Mouse (Mus musculus): ENCODE data around the gene Tmsb4x.

Gene Tmsb4x

GRCm38 (mm10) chrX:167179961-167180642 is 29.0 kb downstream of the Tmsb4x start:
- peak; percentile 34 for DNase-seq (ENCODE audit: low spot score)

- DNase-seq (ENCODE audit: low spot score): no peak
These were observed 29.6 kb downstream of the Tmsb4x start for GRCm38 (mm10) chrX:167179549-167179948.

DNA sequence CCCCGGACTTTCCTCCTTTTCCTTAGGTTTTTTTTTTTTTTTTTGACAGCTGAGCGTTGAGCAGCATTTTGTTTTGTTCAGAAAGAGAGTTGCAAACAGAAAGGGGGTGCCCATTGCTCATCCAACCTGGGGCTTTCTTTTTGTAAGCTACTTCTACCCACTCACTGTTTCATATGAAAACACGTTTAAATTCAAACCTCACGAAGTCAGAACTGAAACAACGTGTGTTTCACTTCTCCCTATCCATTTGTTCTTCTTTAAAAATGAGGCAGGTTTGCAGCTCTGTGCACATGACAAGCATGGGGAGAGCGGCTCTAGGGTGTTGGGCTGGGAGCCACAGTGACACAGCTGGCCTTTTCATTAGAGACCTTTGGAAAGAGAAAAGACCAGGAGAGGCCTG is 33.8 kb downstream of the Tmsb4x start:
- DNase-seq (ENCODE audit: low spot score): no peak

- no peak for DNase-seq (ENCODE audit: low spot score)
These were observed 34.8 kb downstream of the Tmsb4x start for GRCm38 (mm10) chrX:167174311-167174710.

DNA sequence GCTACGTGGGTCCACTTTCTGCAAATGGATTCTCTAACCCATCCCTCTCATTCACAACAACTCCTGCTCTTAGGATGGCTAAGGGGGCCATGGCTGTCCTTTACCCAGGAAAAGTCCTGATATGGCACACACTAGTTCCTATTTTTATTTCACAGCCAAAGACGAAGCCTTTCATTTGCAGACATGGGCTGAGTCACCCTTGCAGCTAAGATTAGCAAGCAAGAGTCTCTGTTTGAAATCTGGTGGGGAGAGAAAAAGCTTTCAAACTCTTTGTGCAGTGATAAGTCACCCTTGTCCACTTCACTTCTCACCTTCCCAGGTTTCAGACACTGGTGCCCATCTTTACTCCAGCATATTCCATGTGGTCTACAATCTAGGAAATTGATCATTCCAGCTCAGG is 36.9 kb downstream of the Tmsb4x start:
- DNase-seq (ENCODE audit: low spot score): no peak

- no peak for DNase-seq (ENCODE audit: low spot score)
These were observed 37.8 kb downstream of the Tmsb4x start for GRCm38 (mm10) chrX:167171281-167171680.

DNA sequence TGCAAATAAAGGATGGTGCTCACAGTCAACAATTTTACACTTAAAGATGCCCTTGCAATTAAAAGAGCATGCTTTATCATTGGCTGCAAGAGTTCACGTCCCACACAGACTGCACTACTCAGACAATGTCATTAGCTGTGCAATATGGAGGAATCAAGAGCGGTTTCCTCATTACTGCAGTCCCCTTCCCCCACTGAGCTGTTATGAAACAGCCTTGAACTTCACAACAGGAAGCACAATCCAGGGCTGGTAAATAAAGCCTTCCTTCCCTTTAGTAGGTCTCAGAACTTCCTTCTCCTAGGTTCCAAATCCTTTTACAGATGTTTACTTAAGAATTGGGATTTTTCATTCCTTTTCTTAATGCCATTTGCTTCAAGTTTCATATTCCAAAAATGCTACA is 41.8 kb downstream of the Tmsb4x start:
- peak; percentile 62 for DNase-seq (ENCODE audit: low spot score)

GRCm38 (mm10) chrX:167166051-167166450 is 43.1 kb downstream of the Tmsb4x start:
- no peak for DNase-seq (ENCODE audit: low spot score)

- no peak for DNase-seq (ENCODE audit: low spot score)
These were observed 51.4 kb downstream of the Tmsb4x start for GRCm38 (mm10) chrX:167157691-167158090.
